Mouse (Mus musculus) R1 (cell line): ENCODE data around the gene Rtn1.
A peak's percentile ranks its signal among the peaks of the same experiment; 100 is the strongest.

Experiments
- DNase-seq: peaks from one replicate; pipeline ENCODE4 v3.0.0-alpha.2; 2018; ENCODE audit warnings: low read depth, low spot score

Rtn1 gene

GRCm38 (mm10) chr12:72408954-72409353 is at the start of gene Rtn1:
Gene Rtn1 (minus strand): TSS chr12:72409054.
- no peak for DNase-seq

- no peak for DNase-seq
These were observed 45.1 kb upstream of the Rtn1 start for GRCm38 (mm10) chr12:72453941-72454340.

- peak; percentile 97 for DNase-seq
These were observed 33.2 kb upstream of the Rtn1 start, which contains the start of gene Lrrc9 for GRCm38 (mm10) chr12:72441839-72442576. Gene Lrrc9 (plus strand): TSS chr12:72441866.

- DNase-seq: no peak
These were observed 30.2 kb upstream of the Rtn1 start for GRCm38 (mm10) chr12:72438961-72439480.

GRCm38 (mm10) chr12:72437676-72438341 is 29.0 kb upstream of the Rtn1 start:
- no peak for DNase-seq

- no peak for DNase-seq
These were observed 24.5 kb upstream of the Rtn1 start for GRCm38 (mm10) chr12:72433241-72433865.

GRCm38 (mm10) chr12:72432209-72432608 is 23.4 kb upstream of the Rtn1 start:
- DNase-seq: peak; percentile 35

GRCm38 (mm10) chr12:72427722-72428126 is 18.9 kb upstream of the Rtn1 start:
- peak; percentile 88 for DNase-seq

GRCm38 (mm10) chr12:72422681-72423080 is 13.8 kb upstream of the Rtn1 start:
- DNase-seq: peak; percentile 41

- DNase-seq: peak; percentile 74
These were observed 8.9 kb upstream of the Rtn1 start for GRCm38 (mm10) chr12:72417762-72418161.

GRCm38 (mm10) chr12:72408111-72408891 is 553 bp downstream of the Rtn1 start:
- DNase-seq: peak; percentile 35

GRCm38 (mm10) chr12:72407721-72408110 is 1.1 kb downstream of the Rtn1 start:
- DNase-seq: peak; percentile 40

GRCm38 (mm10) chr12:72407146-72407545 is 1.7 kb downstream of the Rtn1 start:
- peak; percentile 34 for DNase-seq

- DNase-seq: no peak
These were observed 3.8 kb downstream of the Rtn1 start for GRCm38 (mm10) chr12:72405031-72405430.

- DNase-seq: peak; percentile 96
These were observed 15.6 kb downstream of the Rtn1 start for GRCm38 (mm10) chr12:72393046-72393805.

GRCm38 (mm10) chr12:72390346-72390745 is 18.5 kb downstream of the Rtn1 start:
- no peak for DNase-seq

GRCm38 (mm10) chr12:72389377-72390103 is 19.3 kb downstream of the Rtn1 start:
- no peak for DNase-seq

- no peak for DNase-seq
These were observed 20.0 kb downstream of the Rtn1 start for GRCm38 (mm10) chr12:72388835-72389234.

- no peak for DNase-seq
These were observed 20.7 kb downstream of the Rtn1 start for GRCm38 (mm10) chr12:72388135-72388534.

GRCm38 (mm10) chr12:72376309-72376708 is 32.5 kb downstream of the Rtn1 start:
- no peak for DNase-seq
